Mouse (Mus musculus) stomach, postnatal 0 days (tissue): Measurements from ENCODE around the gene Rtn2. TPM values are rescaled to one million over a fixed set of nuclear protein-coding genes. Genes with fewer than 3 reads are reported as not detected.
A peak's percentile ranks its signal among the peaks of the same experiment; 100 is the strongest.

ENCODE experiments used
- ATAC-seq: fragments of 200-750 bp; cut with Nextera tagmentation; 2 replicates; pipeline ENCODE4 v1.8.0; 2017; ENCODE audit not compliant: low FRiP score, low TSS enrichment
- DNase-seq: peaks from one replicate; pipeline ENCODE4 v3.0.0-alpha.2; 2016; ENCODE audit warnings: low spot score
- H3K27ac ChIP-seq: fragments of 300-500 bp; sonication (generic); replicated peaks from 2 replicates; pipeline ENCODE4 v1.5.1; 2014; ENCODE audit warnings: mild to moderate bottlenecking, control low read depth
- H3K27me3 ChIP-seq: fragments of 300-500 bp; sonication (generic); 2 replicates; pipeline ENCODE4 v1.6.1; 2014; ENCODE audit warnings: low read length; ENCODE audit not compliant: control insufficient read depth, insufficient read depth
- H3K36me3 ChIP-seq: fragments of 300-500 bp; sonication (generic); 2 replicates; pipeline ENCODE4 v1.6.1; 2014; ENCODE audit warnings: low read length, mixed read lengths; ENCODE audit not compliant: control insufficient read depth, insufficient read depth
- H3K4me1 ChIP-seq: fragments of 300-500 bp; sonication (generic); replicated peaks from 2 replicates; pipeline ENCODE4 v1.6.1; 2014; ENCODE audit warnings: antibody characterized with exemption; ENCODE audit not compliant: control insufficient read depth, insufficient read depth
- H3K4me2 ChIP-seq: fragments of 300-500 bp; sonication (generic); replicated peaks from 2 replicates; pipeline ENCODE4 v1.6.1; 2014; ENCODE audit warnings: low read depth, mild to moderate bottlenecking, control low read depth, moderate library complexity
- H3K4me3 ChIP-seq: fragments of 300-500 bp; sonication (generic); 2 replicates; pipeline ENCODE4 v1.5.1; 2014; ENCODE audit warnings: low read depth, low read length, control low read depth
- H3K9ac ChIP-seq: fragments of 300-500 bp; sonication (generic); 2 replicates; pipeline ENCODE4 v1.6.1; 2014; ENCODE audit warnings: mild to moderate bottlenecking, low read length, control low read depth, mixed read lengths
- H3K9me3 ChIP-seq: fragments of 300-500 bp; sonication (generic); 2 replicates; pipeline ENCODE4 v1.6.1; 2016; ENCODE audit warnings: low read length; ENCODE audit not compliant: control insufficient read depth
- CTCF ChIP-seq: IDR thresholded peaks from 2 replicates; pipeline ENCODE4 v1.5.1; 2016; ENCODE audit warnings: antibody characterized with exemption, low read depth, mild to moderate bottlenecking, moderate library complexity
- EP300 ChIP-seq: optimal IDR thresholded peaks from 2 replicates; pipeline ENCODE3; 2016; ENCODE audit warnings: antibody characterized with exemption
- WGBS: fragments of 180-500 bp; shearing (Covaris S2); extraction: QIAGEN DNeasy Blood & Tissue Kit; methylation state at CpG from one replicate; pipeline ENCODE4 v1.1.7; 2014; 5-methylcytosine and 5-hydroxymethylcytosine counted together
- polyA plus RNA-seq: library from polyadenylated mRNA; unstranded; fragments of >200 nt; fragmentation: Nextera tagmentation; extraction: Ambion mirVana; gene quantifications from 2 replicates; pipeline ENCODE4 v1.2.1, GENCODE M21; 2015

The Rtn2 gene
- polyA plus RNA-seq, 1 experiment from 2014 or later: 10.1 TPM

- H3K4me2 ChIP-seq: no peak overlapping the region
- peaks cover 1% of the 10 kb centered on the region; the same call in 1 of the 2 replicates for H3K27me3 ChIP-seq
- DNase-seq (peak; percentile 69), ATAC-seq (no peak)
- no peaks in the 10 kb centered on the region for H3K9me3 ChIP-seq
- no peak overlapping the region for H3K27ac ChIP-seq
- TF ChIP-seq EP300 (no peak), CTCF (peak; percentile 85)
- WGBS: 34% methylated on average over 4 of the region's 4 CpGs
- no peaks in the 10 kb centered on the region for H3K36me3 ChIP-seq
- no peaks in the 10 kb centered on the region for H3K4me1 ChIP-seq
- H3K4me3 ChIP-seq: no peak overlapping the region
- no peak overlapping the region for H3K9ac ChIP-seq
Measured at GRCm38 (mm10) chr7:19284763-19285162, 2.3 kb downstream of the Rtn2 start.

- WGBS: 2% methylated on average over 19 of the region's 20 CpGs
- ATAC-seq: peak; percentile 43; the same call in 1 of the 2 replicates
- TF ChIP-seq EP300 (no peak), CTCF (no peak)
- H3K27ac ChIP-seq: peak overlapping the region; percentile 71
- H3K27me3 ChIP-seq: no peaks in the 10 kb centered on the region
- H3K9me3 ChIP-seq: no peaks in the 10 kb centered on the region
- peak overlapping the region; percentile 60 for H3K4me2 ChIP-seq
- H3K36me3 ChIP-seq: no peaks in the 10 kb centered on the region
- peak overlapping the region; percentile 61 for H3K9ac ChIP-seq
- DNase-seq: peak; percentile 34
- H3K4me1 ChIP-seq: no peaks in the 10 kb centered on the region
- H3K4me3 ChIP-seq: peak overlapping the region; percentile 46
Measured at GRCm38 (mm10) chr7:19290969-19291596, 8.7 kb downstream of the Rtn2 start.

GRCm38 (mm10) chr7:19295503-19296185 is 13.2 kb downstream of the Rtn2 start:
- Histone ChIP-seq H3K9ac (no peak overlapping the region; the same call in 1 of the 2 replicates), H3K36me3 (no peaks in the 10 kb centered on the region), H3K4me2 (peak overlapping the region; percentile 47), H3K27me3 (no peaks in the 10 kb centered on the region), H3K9me3 (no peaks in the 10 kb centered on the region), H3K4me3 (peak overlapping the region; percentile 23; the same call in 1 of the 2 replicates), H3K4me1 (no peaks in the 10 kb centered on the region), H3K27ac (no peak overlapping the region)
- peak; percentile 93 for TF ChIP-seq CTCF
- no peak for TF ChIP-seq EP300
- DNase-seq: peak; percentile 96
- 12% methylated on average over 22 of the region's 22 CpGs for WGBS
- ATAC-seq: peak; percentile 75

DNA sequence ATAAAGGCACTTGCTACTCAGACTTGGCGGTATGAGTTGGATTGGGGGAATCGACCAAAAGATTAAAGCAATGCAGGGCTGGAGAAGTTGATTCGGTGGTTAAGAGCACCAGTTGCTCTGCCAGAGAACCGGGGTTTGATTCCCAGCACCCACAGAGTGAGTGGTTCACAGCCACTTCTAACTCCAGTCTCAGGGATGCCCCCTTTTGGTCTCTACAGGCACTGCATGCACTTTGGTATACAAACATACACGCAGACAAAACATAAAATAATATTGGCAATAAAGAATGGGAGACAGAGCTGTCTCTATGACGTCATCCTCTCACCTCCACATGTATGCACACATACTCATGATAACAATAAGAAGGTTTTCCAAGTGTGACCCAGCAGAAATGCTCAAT is 14.6 kb downstream of the Rtn2 start:
- WGBS: 85% methylated on average over 6 of the region's 6 CpGs
- ATAC-seq: no peak
- TF ChIP-seq EP300 (no peak), CTCF (peak; percentile 35)
- Histone ChIP-seq H3K36me3 (no peaks in the 10 kb centered on the region), H3K4me1 (no peaks in the 10 kb centered on the region), H3K9me3 (no peaks in the 10 kb centered on the region), H3K27me3 (no peaks in the 10 kb centered on the region), H3K4me2 (no peak overlapping the region), H3K9ac (no peak overlapping the region), H3K27ac (no peak overlapping the region), H3K4me3 (no peak overlapping the region)
- no peak for DNase-seq

- no peak for DNase-seq
- H3K27ac ChIP-seq: no peak overlapping the region
- H3K4me2 ChIP-seq: no peak overlapping the region
- H3K4me1 ChIP-seq: no peaks in the 10 kb centered on the region
- H3K36me3 ChIP-seq: no peaks in the 10 kb centered on the region
- TF ChIP-seq EP300 (no peak), CTCF (no peak)
- no peak overlapping the region for H3K4me3 ChIP-seq
- H3K9me3 ChIP-seq: no peaks in the 10 kb centered on the region
- ATAC-seq: no peak
- 87% methylated on average over 5 of the region's 5 CpGs for WGBS
- no peak overlapping the region for H3K9ac ChIP-seq
- H3K27me3 ChIP-seq: no peaks in the 10 kb centered on the region
Measured at GRCm38 (mm10) chr7:19297794-19298193, 15.4 kb downstream of the Rtn2 start.

GRCm38 (mm10) chr7:19299194-19299593 is 16.8 kb downstream of the Rtn2 start:
- 18% methylated on average over 3 of the region's 3 CpGs for WGBS
- Histone ChIP-seq H3K4me1 (no peaks in the 10 kb centered on the region), H3K9ac (no peak overlapping the region), H3K4me2 (no peak overlapping the region), H3K36me3 (no peaks in the 10 kb centered on the region), H3K9me3 (no peaks in the 10 kb centered on the region), H3K27me3 (peaks cover 3% of the 10 kb centered on the region; the same call in 1 of the 2 replicates), H3K27ac (no peak overlapping the region), H3K4me3 (no peak overlapping the region)
- TF ChIP-seq CTCF: peak; percentile 91
- TF ChIP-seq EP300: no peak
- DNase-seq: peak; percentile 78
- ATAC-seq: no peak
